Mouse (Mus musculus): ENCODE data around the gene Sept7. TPM values are rescaled to one million over a fixed set of nuclear protein-coding genes. Genes with fewer than 3 reads are reported as not detected.
A peak's percentile ranks its signal among the peaks of the same experiment; 100 is the strongest.

The Sept7 gene
- polyA plus RNA-seq (2012; ENCODE audit: insufficient read depth, low replicate concordance), result 2.4 and 7.2 TPM in 2 replicates

GRCm38 (mm10) chr9:25252283-25252726, at the start of gene Sept7:
Gene Sept7 (plus strand): TSS chr9:25252439.
- no peaks in the 10 kb centered on the region for H3K27me3 ChIP-seq (replicated peaks)
- no peaks in the 10 kb centered on the region for H3K9me3 ChIP-seq
- peak within 1 kb of the TSS; percentile 94 for H3K4me3 ChIP-seq (replicated peaks)
- peak; percentile 63; the same call in 1 of the 2 replicates for TF ChIP-seq FLI1 (IDR thresholded peaks at IDR 0.05; ENCODE audit: low read length)
- TF ChIP-seq GATA1 (IDR thresholded peaks at IDR 0.05; ENCODE audit: borderline replicate concordance, low read length), result no peak
- H3K36me3 ChIP-seq (replicated peaks; ENCODE audit: low read length), result peaks cover 5% of the 10 kb centered on the region
- peaks cover 34% of the 10 kb centered on the region for H3K4me1 ChIP-seq

- peaks cover 5% of the 10 kb centered on the region for H3K36me3 ChIP-seq (replicated peaks; ENCODE audit: low read length)
- H3K27me3 ChIP-seq (replicated peaks), result no peaks in the 10 kb centered on the region
- TF ChIP-seq GATA1 (IDR thresholded peaks at IDR 0.05; ENCODE audit: borderline replicate concordance, low read length) (no peak), FLI1 (IDR thresholded peaks at IDR 0.05; ENCODE audit: low read length) (no peak)
- H3K4me3 ChIP-seq (replicated peaks), result no peak overlapping the region
- peaks cover 5% of the 10 kb centered on the region; the same call in 1 of the 2 replicates for H3K9me3 ChIP-seq
- peaks cover 34% of the 10 kb centered on the region for H3K4me1 ChIP-seq
Observed at GRCm38 (mm10) chr9:25208087-25208803, 44.0 kb upstream of the Sept7 start.

- TF ChIP-seq FLI1 (IDR thresholded peaks at IDR 0.05; ENCODE audit: low read length) (no peak), GATA1 (IDR thresholded peaks at IDR 0.05; ENCODE audit: borderline replicate concordance, low read length) (no peak)
- peaks cover 5% of the 10 kb centered on the region; the same call in 1 of the 2 replicates for H3K9me3 ChIP-seq
- H3K27me3 ChIP-seq (replicated peaks), result no peaks in the 10 kb centered on the region
- no peak overlapping the region for H3K4me3 ChIP-seq (replicated peaks)
- peaks cover 51% of the 10 kb centered on the region for H3K4me1 ChIP-seq
- H3K36me3 ChIP-seq (replicated peaks; ENCODE audit: low read length), result peaks cover 5% of the 10 kb centered on the region
Observed at GRCm38 (mm10) chr9:25212309-25213163, 39.7 kb upstream of the Sept7 start.

GRCm38 (mm10) chr9:25213164-25213557, 39.1 kb upstream of the Sept7 start:
- H3K36me3 ChIP-seq (replicated peaks; ENCODE audit: low read length), result peaks cover 5% of the 10 kb centered on the region
- peaks cover 5% of the 10 kb centered on the region; the same call in 1 of the 2 replicates for H3K9me3 ChIP-seq
- no peak for TF ChIP-seq FLI1 (IDR thresholded peaks at IDR 0.05; ENCODE audit: low read length)
- no peak for TF ChIP-seq GATA1 (IDR thresholded peaks at IDR 0.05; ENCODE audit: borderline replicate concordance, low read length)
- no peaks in the 10 kb centered on the region for H3K27me3 ChIP-seq (replicated peaks)
- H3K4me1 ChIP-seq, result peaks cover 44% of the 10 kb centered on the region
- H3K4me3 ChIP-seq (replicated peaks), result no peak overlapping the region

GRCm38 (mm10) chr9:25215411-25215810, 36.8 kb upstream of the Sept7 start:
- no peak overlapping the region for H3K4me3 ChIP-seq (replicated peaks)
- no peaks in the 10 kb centered on the region for H3K9me3 ChIP-seq
- no peaks in the 10 kb centered on the region for H3K27me3 ChIP-seq (replicated peaks)
- TF ChIP-seq GATA1 (IDR thresholded peaks at IDR 0.05; ENCODE audit: borderline replicate concordance, low read length) (no peak), FLI1 (IDR thresholded peaks at IDR 0.05; ENCODE audit: low read length) (no peak)
- no peaks in the 10 kb centered on the region for H3K36me3 ChIP-seq (replicated peaks; ENCODE audit: low read length)
- H3K4me1 ChIP-seq, result peaks cover 57% of the 10 kb centered on the region

GRCm38 (mm10) chr9:25216210-25216609, 36.0 kb upstream of the Sept7 start:
- TF ChIP-seq GATA1 (IDR thresholded peaks at IDR 0.05; ENCODE audit: borderline replicate concordance, low read length) (no peak), FLI1 (IDR thresholded peaks at IDR 0.05; ENCODE audit: low read length) (no peak)
- Histone ChIP-seq H3K36me3 (replicated peaks; ENCODE audit: low read length) (no peaks in the 10 kb centered on the region), H3K4me1 (peaks cover 62% of the 10 kb centered on the region), H3K9me3 (no peaks in the 10 kb centered on the region), H3K4me3 (replicated peaks) (peak overlapping the region; percentile 38), H3K27me3 (replicated peaks) (no peaks in the 10 kb centered on the region)

- no peak for TF ChIP-seq FLI1 (IDR thresholded peaks at IDR 0.05; ENCODE audit: low read length)
- no peak for TF ChIP-seq GATA1 (IDR thresholded peaks at IDR 0.05; ENCODE audit: borderline replicate concordance, low read length)
- Histone ChIP-seq H3K36me3 (replicated peaks; ENCODE audit: low read length) (no peaks in the 10 kb centered on the region), H3K27me3 (replicated peaks) (no peaks in the 10 kb centered on the region), H3K4me3 (replicated peaks) (no peak overlapping the region), H3K4me1 (peaks cover 49% of the 10 kb centered on the region), H3K9me3 (no peaks in the 10 kb centered on the region)
Observed at GRCm38 (mm10) chr9:25218954-25219353, 33.3 kb upstream of the Sept7 start.

GRCm38 (mm10) chr9:25219882-25220281, 32.4 kb upstream of the Sept7 start:
- no peak for TF ChIP-seq GATA1 (IDR thresholded peaks at IDR 0.05; ENCODE audit: borderline replicate concordance, low read length)
- TF ChIP-seq FLI1 (IDR thresholded peaks at IDR 0.05; ENCODE audit: low read length), result no peak
- peak overlapping the region; percentile 42 for H3K4me3 ChIP-seq (replicated peaks)
- no peaks in the 10 kb centered on the region for H3K27me3 ChIP-seq (replicated peaks)
- no peaks in the 10 kb centered on the region for H3K9me3 ChIP-seq
- no peaks in the 10 kb centered on the region for H3K36me3 ChIP-seq (replicated peaks; ENCODE audit: low read length)
- peaks cover 49% of the 10 kb centered on the region for H3K4me1 ChIP-seq

- H3K9me3 ChIP-seq, result no peaks in the 10 kb centered on the region
- H3K36me3 ChIP-seq (replicated peaks; ENCODE audit: low read length), result no peaks in the 10 kb centered on the region
- H3K4me1 ChIP-seq, result peaks cover 41% of the 10 kb centered on the region
- TF ChIP-seq FLI1 (IDR thresholded peaks at IDR 0.05; ENCODE audit: low read length), result no peak
- no peak for TF ChIP-seq GATA1 (IDR thresholded peaks at IDR 0.05; ENCODE audit: borderline replicate concordance, low read length)
- no peak overlapping the region for H3K4me3 ChIP-seq (replicated peaks)
- no peaks in the 10 kb centered on the region for H3K27me3 ChIP-seq (replicated peaks)
Observed at GRCm38 (mm10) chr9:25224959-25225358, 27.3 kb upstream of the Sept7 start.
